Comparison of ENCODE assay signal across 28 mouse cellular contexts in genomic region chr11:105684747-105685146, GRCm38 (mm10).
DNase-seq lines count a peak whose midpoint lies in the region; ATAC-seq and TF ChIP-seq lines count a peak whose summit lies in the region.
"Had no signal": no experiment of that assay in that cellular context is flagged by ENCODE, and none has a peak within 500 bp of the region (broad histone marks: within the 10 kb centered on the region; RNA-seq: fewer than 3 reads in every experiment).

No protein-coding gene starts in this region.

- ATAC-seq in heart, postnatal 0 days (ENCODE audit: insufficient read depth, low read depth): no peak
- ATAC-seq in heart, embryonic 11.5 days (replicated peaks; ENCODE audit: insufficient number of reproducible peaks, low FRiP score, low TSS enrichment): no peak
- ATAC-seq in lung, embryonic 14.5 days (ENCODE audit: insufficient read depth): no peak
- ATAC-seq: Patski had no signal

- H3K9ac ChIP-seq in heart, postnatal 0 days (replicated peaks; ENCODE audit: low read depth, low read length): no peak overlapping the region
- H3K9ac ChIP-seq in heart, embryonic 11.5 days (ENCODE audit: low read depth, low read length): no peak overlapping the region
- no peak overlapping the region for H3K9ac ChIP-seq in lung, embryonic 14.5 days
- no peak overlapping the region for H3K9ac ChIP-seq in CH12.LX (ENCODE audit: insufficient read depth, low read depth)
- H3K9ac ChIP-seq: embryonic facial prominence, embryonic 13.5 days; forebrain, embryonic 12.5 days; heart, embryonic 13.5 days; hindbrain, embryonic 14.5 days; limb, embryonic 13.5 days; liver, embryonic 14.5 days; lung, embryonic 15.5 days; stomach, embryonic 15.5 days had no signal

- dilution Hi-C loops in CH12.LX (cut with MboI; ENCODE audit: extremely low pct_ligation_motif_present, extremely low pct_unique_long_range_greater_than_20kb, low sequenced_read_pairs): no loop called here

- no peaks in the 10 kb centered on the region for H3K27me3 ChIP-seq in heart, postnatal 0 days (ENCODE audit: control insufficient read depth, insufficient read depth, low read length)
- H3K27me3 ChIP-seq in heart, embryonic 11.5 days (ENCODE audit: control insufficient read depth, insufficient read depth, low read length): no peaks in the 10 kb centered on the region
- H3K27me3 ChIP-seq in lung, embryonic 14.5 days (ENCODE audit: insufficient read depth, low read length): no peaks in the 10 kb centered on the region
- H3K27me3 ChIP-seq in CH12.LX (replicated peaks): no peaks in the 10 kb centered on the region
- H3K27me3 ChIP-seq: embryonic facial prominence, embryonic 13.5 days; forebrain, embryonic 12.5 days; heart, embryonic 13.5 days; limb, embryonic 13.5 days; lung, embryonic 15.5 days; Patski; stomach, embryonic 15.5 days had no signal

- TF ChIP-seq POLR2A in CH12.LX (IDR thresholded peaks at IDR 0.05; ENCODE audit: low read depth, low read length): no peak

- no peak for TF ChIP-seq EP300 in heart, postnatal 0 days (IDR thresholded peaks at IDR 0.05; ENCODE audit: low read depth)
- no peak for TF ChIP-seq EP300 in CH12.LX (IDR thresholded peaks at IDR 0.05; ENCODE audit: low read length)

- peak; percentile 37 for TF ChIP-seq RAD21 in CH12.LX (IDR thresholded peaks at IDR 0.05; ENCODE audit: low read depth, low read length)

- H3K79me2 ChIP-seq in CH12.LX (replicated peaks; ENCODE audit: control insufficient read depth, extremely low read depth, insufficient read depth, poor library complexity, severe bottlenecking): no peaks in the 10 kb centered on the region

- H3K27ac ChIP-seq in heart, postnatal 0 days (ENCODE audit: low read depth): no peak overlapping the region
- H3K27ac ChIP-seq in heart, embryonic 11.5 days (ENCODE audit: low read depth, low read length): no peak overlapping the region
- no peak overlapping the region for H3K27ac ChIP-seq in lung, embryonic 14.5 days (ENCODE audit: low read depth)
- no peak overlapping the region for H3K27ac ChIP-seq in CH12.LX (ENCODE audit: insufficient read depth, low read depth)
- H3K27ac ChIP-seq: embryonic facial prominence, embryonic 13.5 days; forebrain, embryonic 12.5 days; heart, embryonic 13.5 days; hindbrain, embryonic 14.5 days; limb, embryonic 13.5 days; liver, embryonic 14.5 days; lung, embryonic 15.5 days; midbrain, embryonic 10.5 days; stomach, embryonic 15.5 days had no signal

- in situ Hi-C loops in CH12.LX (cut with MboI; ENCODE audit: low pct_ligation_motif_present, low pct_unique_long_range_greater_than_20kb, low sequenced_read_pairs): no loop called here

- no peak for DNase-seq in heart, postnatal 0 days (ENCODE audit: low spot score)
- DNase-seq in lung, embryonic 14.5 days: peak; percentile 50
- no peak for DNase-seq in lung, postnatal 25 days (ENCODE audit: low spot score)
- DNase-seq in CH12.LX (ENCODE audit: extremely low read depth): no peak
- DNase-seq in testis, postnatal 10 days (ENCODE audit: low spot score): no peak
- DNase-seq in yolk sac, embryonic 10.5 days (ENCODE audit: low spot score): no peak
- DNase-seq: adrenal gland, adult 2 months; cerebellum, adult 18-20 months; cerebellum, postnatal 36 days; embryo, embryonic 11 days; gastrocnemius, postnatal 10 days; heart, adult 11 months; heart, postnatal 36 days; kidney, adult 2 months; kidney, postnatal 10 days; layer of hippocampus, postnatal 36 days had no signal

- H3K4me1 ChIP-seq in heart, postnatal 0 days (ENCODE audit: control insufficient read depth, insufficient read depth): peaks cover 3% of the 10 kb centered on the region; the same call in 1 of the 2 replicates
- no peaks in the 10 kb centered on the region for H3K4me1 ChIP-seq in heart, embryonic 11.5 days (ENCODE audit: control insufficient read depth, insufficient read depth, low read length)
- H3K4me1 ChIP-seq in lung, embryonic 14.5 days (ENCODE audit: insufficient read depth): no peaks in the 10 kb centered on the region
- no peaks in the 10 kb centered on the region for H3K4me1 ChIP-seq in CH12.LX (ENCODE audit: control insufficient read depth in 1 of 2, insufficient read depth in 2 of 2)
- H3K4me1 ChIP-seq: embryonic facial prominence, embryonic 13.5 days; forebrain, embryonic 12.5 days; limb, embryonic 13.5 days; lung, embryonic 15.5 days; midbrain, embryonic 10.5 days; stomach, embryonic 15.5 days had no signal

- no peak overlapping the region for H3K4me3 ChIP-seq in heart, postnatal 0 days (ENCODE audit: low read depth, low read length)
- H3K4me3 ChIP-seq in heart, embryonic 11.5 days (ENCODE audit: low read depth, low read length): no peak overlapping the region
- H3K4me3 ChIP-seq in lung, embryonic 14.5 days (ENCODE audit: low read depth, low read length): no peak overlapping the region
- H3K4me3 ChIP-seq in CH12.LX (replicated peaks in 1 of 3; ENCODE audit: low read depth in 2 of 3, low read length in 2 of 3, poor library complexity in 1 of 3): no peak overlapping the region
- H3K4me3 ChIP-seq: embryonic facial prominence, embryonic 13.5 days; erythroblast, embryonic 14.5 days; forebrain, embryonic 12.5 days; heart, embryonic 13.5 days; limb, embryonic 13.5 days; lung, embryonic 15.5 days; midbrain, embryonic 10.5 days; stomach, embryonic 15.5 days had no signal

- H3K9me3 ChIP-seq in heart, postnatal 0 days (replicated peaks; ENCODE audit: control insufficient read depth, low read length): no peaks in the 10 kb centered on the region
- no peaks in the 10 kb centered on the region for H3K9me3 ChIP-seq in heart, embryonic 11.5 days (replicated peaks; ENCODE audit: control insufficient read depth, low read length)
- H3K9me3 ChIP-seq in lung, embryonic 14.5 days (ENCODE audit: low read depth, low read length): no peaks in the 10 kb centered on the region
- H3K9me3 ChIP-seq in CH12.LX (replicated peaks; ENCODE audit: low read length): no peaks in the 10 kb centered on the region
- H3K9me3 ChIP-seq: embryonic facial prominence, embryonic 13.5 days; forebrain, embryonic 12.5 days; heart, embryonic 13.5 days; limb, embryonic 13.5 days; lung, embryonic 15.5 days; midbrain, embryonic 10.5 days; stomach, embryonic 15.5 days had no signal

- TF ChIP-seq CTCF in heart, postnatal 0 days (IDR thresholded peaks at IDR 0.05; ENCODE audit: low read depth): peak; percentile 9; the same call in 1 of the 2 replicates
- TF ChIP-seq CTCF in lung, embryonic 14.5 days (IDR thresholded peaks at IDR 0.05; ENCODE audit: low read depth): no peak
- TF ChIP-seq CTCF in CH12.LX (conservative IDR thresholded peaks at IDR 0.05 in 1 of 2, IDR thresholded peaks at IDR 0.05 in 1 of 2; ENCODE audit: low read depth in 2 of 2, low read length in 2 of 2): peak in 1 of 2 experiments; percentile 21; a peak in 1 of 4 replicates

- H3K36me3 ChIP-seq in heart, postnatal 0 days (replicated peaks; ENCODE audit: control insufficient read depth, insufficient read depth, low read length): no peaks in the 10 kb centered on the region
- H3K36me3 ChIP-seq in heart, embryonic 11.5 days (ENCODE audit: control insufficient read depth, insufficient read depth, low read length): no peaks in the 10 kb centered on the region
- H3K36me3 ChIP-seq in lung, embryonic 14.5 days (ENCODE audit: insufficient read depth): no peaks in the 10 kb centered on the region
- no peaks in the 10 kb centered on the region for H3K36me3 ChIP-seq in CH12.LX (replicated peaks in 1 of 2; ENCODE audit: control insufficient read depth in 1 of 2, insufficient read depth in 1 of 2, low read length in 1 of 2)
- H3K36me3 ChIP-seq: embryonic facial prominence, embryonic 13.5 days; forebrain, embryonic 12.5 days; limb, embryonic 13.5 days; lung, embryonic 15.5 days; midbrain, embryonic 10.5 days; stomach, embryonic 15.5 days had no signal

- no peak overlapping the region for H3K4me2 ChIP-seq in heart, postnatal 0 days (ENCODE audit: low read depth, low read length)
- H3K4me2 ChIP-seq in heart, embryonic 11.5 days: no peak overlapping the region
- H3K4me2 ChIP-seq in lung, embryonic 14.5 days: no peak overlapping the region
- no peak overlapping the region for H3K4me2 ChIP-seq in CH12.LX (ENCODE audit: insufficient read depth, low read depth, poor library complexity, severe bottlenecking)
- H3K4me2 ChIP-seq: embryonic facial prominence, embryonic 13.5 days; forebrain, embryonic 12.5 days; heart, embryonic 13.5 days; hindbrain, embryonic 14.5 days; limb, embryonic 13.5 days; lung, embryonic 15.5 days; stomach, embryonic 15.5 days had no signal

TF ChIP-seq in CH12.LX, 34 proteins besides CTCF, POLR2A, EP300 and RAD21:
- TF ChIP-seq GABPA (IDR thresholded peaks at IDR 0.05; ENCODE audit: insufficient replicate concordance, low read depth, low read length) (no peak), CHD1 (IDR thresholded peaks at IDR 0.05; ENCODE audit: low read depth, low read length) (no peak)
TF ChIP-seq in CH12.LX: peak in this region for 0.
